Mouse (Mus musculus) forebrain, embryonic 10.5 days (tissue): ENCODE data around the gene Tsc1. TPM values are rescaled to one million over a fixed set of nuclear protein-coding genes. Genes with fewer than 3 reads are reported as not detected.
A peak's percentile ranks its signal among the peaks of the same experiment; 100 is the strongest.

Experiments
- DNase-seq: peaks from one replicate; pipeline ENCODE4 v3.0.0-alpha.2; 2017; ENCODE audit warnings: low spot score; ENCODE audit errors: extremely low spot score
- H3K27ac ChIP-seq: fragments of 300-500 bp; sonication (generic); 2 replicates; pipeline ENCODE4 v1.5.1; 2016; ENCODE audit warnings: mild to moderate bottlenecking
- H3K27me3 ChIP-seq: fragments of 300-500 bp; sonication (generic); 2 replicates; pipeline ENCODE4 v1.6.1; 2016; ENCODE audit warnings: mild to moderate bottlenecking; ENCODE audit not compliant: poor library complexity, severe bottlenecking
- H3K36me3 ChIP-seq: fragments of 300-500 bp; sonication (generic); replicated peaks from 2 replicates; pipeline ENCODE4 v1.6.1; 2016; ENCODE audit warnings: mild to moderate bottlenecking, moderate library complexity
- H3K4me1 ChIP-seq: fragments of 300-500 bp; sonication (generic); 2 replicates; pipeline ENCODE4 v1.6.1; 2016
- H3K4me3 ChIP-seq: fragments of 300-500 bp; sonication (generic); 2 replicates; pipeline ENCODE4 v1.5.1; 2016; ENCODE audit warnings: mild to moderate bottlenecking, moderate library complexity
- H3K9me3 ChIP-seq: fragments of 300-500 bp; sonication (generic); 2 replicates; pipeline ENCODE4 v1.6.1; 2016; ENCODE audit warnings: mild to moderate bottlenecking, moderate library complexity
- WGBS: fragments of 180-500 bp; shearing (Covaris S2); methylation state at CpG from one replicate; pipeline ENCODE4 v1.1.7; 2016; 5-methylcytosine and 5-hydroxymethylcytosine counted together
- polyA plus RNA-seq: library from polyadenylated mRNA; unstranded; fragments of >200 nt; fragmentation: Nextera tagmentation; extraction: Ambion mirVana; gene quantifications from 2 replicates; pipeline ENCODE4 v1.2.1, GENCODE M21; 2016

The Tsc1 gene
- polyA plus RNA-seq, 1 experiment from 2014 or later, result 26.5 TPM

DNA sequence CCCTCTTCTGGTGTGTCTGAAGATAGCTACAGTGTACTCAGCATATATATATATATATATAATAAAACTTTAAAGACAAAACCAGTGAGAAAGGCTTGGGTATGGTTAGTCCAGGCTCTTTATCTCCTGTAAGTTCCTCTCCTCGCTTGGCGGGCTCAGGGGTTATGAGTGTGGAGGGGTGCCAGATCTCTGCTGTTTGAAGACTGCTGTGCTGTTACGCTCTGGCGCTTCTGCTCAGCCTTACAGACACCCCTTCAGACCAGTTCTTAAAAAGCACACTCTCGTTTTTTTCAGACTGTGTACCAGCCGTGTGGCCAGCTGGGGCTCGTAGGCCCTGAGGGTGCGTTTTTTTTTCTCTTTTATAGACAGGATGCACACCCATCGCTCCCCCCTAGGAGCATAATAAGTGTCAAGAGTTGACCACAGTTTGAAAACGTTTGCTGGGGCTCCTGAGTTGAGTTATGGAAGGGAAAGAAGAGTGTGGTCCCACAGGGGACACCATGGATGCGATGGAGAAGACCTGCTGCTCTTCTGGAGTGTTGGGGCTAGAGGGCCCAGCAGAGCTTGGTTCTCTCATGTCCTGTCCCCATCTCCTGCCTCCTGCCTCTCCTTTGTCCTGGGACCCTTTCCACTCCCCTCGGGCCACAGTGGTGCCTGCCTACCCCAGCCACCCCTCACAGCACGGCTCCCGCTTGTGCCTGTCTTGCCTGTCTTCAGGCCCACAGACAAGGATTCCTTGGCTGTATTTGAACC is 35.1 kb upstream of the Tsc1 start:
- Histone ChIP-seq H3K27ac (no peak overlapping the region; the same call in 1 of the 2 replicates), H3K27me3 (no peaks in the 10 kb centered on the region), H3K4me1 (peaks cover 25% of the 10 kb centered on the region), H3K36me3 (no peaks in the 10 kb centered on the region), H3K9me3 (no peaks in the 10 kb centered on the region), H3K4me3 (no peak overlapping the region)
- no peak for DNase-seq
- WGBS, result 81% methylated on average over 14 of the region's 14 CpGs

DNA sequence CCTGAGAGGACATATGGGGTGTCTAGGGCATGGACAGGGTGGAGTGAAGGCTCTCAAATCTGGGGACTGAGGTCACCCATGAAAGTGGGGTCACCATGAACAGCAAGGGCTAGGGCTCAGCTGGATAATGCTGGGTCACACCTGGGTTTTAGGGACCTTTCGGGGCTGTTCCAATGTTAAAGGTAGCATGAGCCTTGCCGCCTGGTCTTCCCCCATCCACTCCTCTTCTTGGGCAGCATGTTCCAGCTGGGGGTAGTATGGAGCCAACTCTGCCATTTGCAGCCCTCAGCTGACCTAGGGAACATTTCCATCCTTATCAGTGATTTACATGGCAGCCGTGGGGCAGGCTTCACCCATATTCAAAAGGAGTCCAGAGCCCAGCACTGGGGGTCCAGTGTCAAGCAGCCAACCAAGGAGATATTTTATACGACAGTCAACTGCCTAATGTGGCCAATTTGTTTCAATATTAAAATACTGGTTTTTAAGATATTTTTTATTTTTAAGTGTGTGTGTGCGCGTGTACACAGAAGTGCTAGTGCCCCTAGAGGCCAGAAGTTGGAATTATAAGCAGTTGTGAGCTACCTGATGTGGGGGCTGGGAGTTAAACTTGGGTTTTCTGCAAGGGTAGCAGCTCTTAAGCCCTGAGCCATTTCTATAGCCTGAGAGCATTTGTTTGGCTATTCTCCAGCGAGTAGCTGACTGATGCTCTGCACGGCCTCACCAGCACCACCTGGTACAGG is 34.3 kb upstream of the Tsc1 start:
- 69% methylated on average over 8 of the region's 8 CpGs for WGBS
- Histone ChIP-seq H3K27me3 (no peaks in the 10 kb centered on the region), H3K27ac (no peak overlapping the region; the same call in 1 of the 2 replicates), H3K4me1 (peaks cover 28% of the 10 kb centered on the region), H3K36me3 (no peaks in the 10 kb centered on the region), H3K9me3 (no peaks in the 10 kb centered on the region), H3K4me3 (no peak overlapping the region)
- DNase-seq, result no peak

DNA sequence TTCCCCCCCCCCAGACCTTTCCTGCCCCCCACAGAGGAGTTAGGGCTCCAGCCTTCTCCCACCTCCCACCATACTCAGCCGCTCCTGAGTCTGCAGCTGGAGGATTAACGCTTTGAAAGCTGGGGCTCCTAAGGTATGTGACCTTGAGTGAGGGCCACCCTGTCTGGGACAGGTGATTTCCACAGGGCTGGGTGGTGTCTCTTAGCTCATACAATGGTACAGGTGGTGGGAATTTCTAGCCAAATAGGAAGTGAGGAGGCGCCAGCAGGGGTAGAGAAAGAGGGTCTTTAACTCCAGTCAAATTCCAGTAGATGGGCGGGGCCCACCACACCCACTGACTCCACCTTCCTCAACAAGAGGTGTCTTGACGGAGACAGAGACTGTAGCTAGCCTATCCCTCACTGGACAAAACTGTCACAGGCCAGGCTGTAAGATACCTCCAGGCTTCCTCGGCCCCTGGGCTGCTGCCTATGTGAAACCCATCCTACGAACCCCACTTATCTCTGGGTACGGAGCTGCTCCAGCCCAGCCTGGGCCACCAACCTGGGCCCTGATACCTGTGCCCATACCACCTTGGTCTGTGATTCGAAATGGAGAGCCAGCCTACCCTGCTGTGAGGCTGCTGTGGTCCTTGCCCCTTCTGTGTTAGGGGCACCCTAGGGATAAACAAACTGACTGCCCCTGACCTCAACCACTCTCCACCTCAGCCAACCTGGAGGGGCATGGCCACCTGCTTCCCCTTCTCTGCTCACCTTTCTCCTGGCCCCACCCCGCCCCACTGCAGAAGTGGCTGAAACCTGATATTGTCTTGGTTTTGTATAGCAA is 33.5 kb upstream of the Tsc1 start:
- H3K36me3 ChIP-seq, result no peaks in the 10 kb centered on the region
- no peaks in the 10 kb centered on the region for H3K9me3 ChIP-seq
- no peak overlapping the region for H3K4me3 ChIP-seq
- WGBS, result 52% methylated on average over 10 of the region's 10 CpGs
- H3K27ac ChIP-seq, result no peak overlapping the region
- peaks cover 21% of the 10 kb centered on the region for H3K4me1 ChIP-seq
- DNase-seq, result no peak
- no peaks in the 10 kb centered on the region for H3K27me3 ChIP-seq

DNA sequence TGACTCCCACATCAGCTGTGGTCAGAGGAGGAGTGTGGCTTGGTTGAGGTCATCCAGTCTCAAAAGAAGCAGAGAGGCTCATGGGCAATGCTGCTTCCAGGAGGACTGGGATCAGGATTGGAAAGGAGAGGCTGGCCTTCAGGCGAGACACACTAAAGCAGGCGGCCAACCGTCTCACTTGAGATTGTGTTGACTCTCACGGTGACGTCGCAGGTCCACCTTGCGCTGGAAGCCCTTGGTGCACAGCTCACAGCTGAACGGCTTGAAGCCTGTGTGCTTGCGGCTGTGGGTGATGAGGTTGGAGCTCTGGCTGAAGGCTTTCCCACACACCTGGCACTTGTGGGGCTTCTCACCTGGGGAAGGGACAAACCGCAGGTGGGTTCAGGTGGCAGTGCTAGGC is 31.2 kb upstream of the Tsc1 start:
- peaks cover 21% of the 10 kb centered on the region for H3K4me1 ChIP-seq
- no peak for DNase-seq
- H3K27ac ChIP-seq, result no peak overlapping the region
- H3K9me3 ChIP-seq, result no peaks in the 10 kb centered on the region
- H3K36me3 ChIP-seq, result no peaks in the 10 kb centered on the region
- H3K27me3 ChIP-seq, result no peaks in the 10 kb centered on the region
- 91% methylated on average over 10 of the region's 10 CpGs for WGBS
- no peak overlapping the region for H3K4me3 ChIP-seq

DNA sequence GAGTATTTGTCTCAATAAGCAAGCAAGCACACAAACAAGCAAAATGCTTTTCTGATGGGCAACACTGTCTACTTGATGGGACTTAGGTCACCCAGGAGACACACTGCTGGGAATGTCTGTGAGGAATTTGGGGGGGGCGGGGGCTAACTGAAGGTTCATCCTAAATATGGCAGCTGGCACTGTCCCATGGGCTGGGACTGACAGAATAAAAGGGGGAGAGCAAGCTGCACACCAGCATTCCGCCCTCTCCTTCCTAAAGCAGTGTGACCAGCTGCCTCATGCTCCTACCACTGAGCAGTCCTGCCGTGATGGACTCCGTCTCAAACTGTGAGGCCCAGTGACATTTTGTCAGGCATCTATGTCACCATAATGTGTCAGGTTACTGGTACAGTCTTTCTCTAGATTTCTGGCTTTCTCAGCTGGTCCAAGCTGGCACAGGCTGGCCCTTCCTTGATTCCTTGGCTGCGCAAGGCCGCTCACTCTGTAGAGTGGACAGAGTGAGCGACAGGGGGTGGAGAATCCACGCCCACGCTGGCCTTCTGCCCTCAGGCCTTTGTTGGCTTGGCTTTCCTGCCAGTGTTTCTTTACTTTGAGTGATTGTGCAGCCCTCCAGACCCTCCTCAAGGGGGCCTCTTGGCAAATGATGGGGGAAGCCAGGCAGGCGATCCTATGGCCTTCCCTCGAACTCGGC is 30.2 kb upstream of the Tsc1 start:
- Histone ChIP-seq H3K9me3 (no peaks in the 10 kb centered on the region), H3K27me3 (no peaks in the 10 kb centered on the region), H3K36me3 (no peaks in the 10 kb centered on the region), H3K4me1 (peaks cover 21% of the 10 kb centered on the region), H3K27ac (0 out of 2 replicates have a peak overlapping the region, but pooled peaks have one; percentile 15), H3K4me3 (no peak overlapping the region)
- no peak for DNase-seq
- WGBS, result 74% methylated on average over 12 of the region's 12 CpGs

DNA sequence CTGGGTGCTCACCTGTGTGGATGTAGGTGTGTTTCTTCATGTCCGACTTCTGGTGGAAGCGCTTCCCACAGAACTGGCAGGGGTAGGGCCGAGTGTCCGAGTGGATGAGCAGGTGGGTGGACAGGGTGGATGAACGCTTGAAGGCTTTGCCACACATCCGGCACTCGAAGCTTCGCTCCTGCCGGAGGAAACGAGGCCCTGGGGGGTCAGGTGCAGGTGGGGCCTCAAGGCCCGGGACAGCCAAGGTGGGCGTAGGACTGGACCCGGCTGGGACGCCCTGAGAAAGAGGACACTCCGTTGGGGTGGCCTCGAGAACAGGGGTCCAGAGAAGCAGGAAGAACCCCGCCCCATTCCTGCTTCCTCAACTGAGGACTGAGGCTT is 29.6 kb upstream of the Tsc1 start:
- Histone ChIP-seq H3K27me3 (no peaks in the 10 kb centered on the region), H3K4me1 (peaks cover 22% of the 10 kb centered on the region), H3K27ac (0 out of 2 replicates have a peak overlapping the region, but pooled peaks have one; percentile 15), H3K36me3 (no peaks in the 10 kb centered on the region), H3K4me3 (no peak overlapping the region), H3K9me3 (no peaks in the 10 kb centered on the region)
- DNase-seq, result no peak
- 89% methylated on average over 17 of the region's 17 CpGs for WGBS

DNA sequence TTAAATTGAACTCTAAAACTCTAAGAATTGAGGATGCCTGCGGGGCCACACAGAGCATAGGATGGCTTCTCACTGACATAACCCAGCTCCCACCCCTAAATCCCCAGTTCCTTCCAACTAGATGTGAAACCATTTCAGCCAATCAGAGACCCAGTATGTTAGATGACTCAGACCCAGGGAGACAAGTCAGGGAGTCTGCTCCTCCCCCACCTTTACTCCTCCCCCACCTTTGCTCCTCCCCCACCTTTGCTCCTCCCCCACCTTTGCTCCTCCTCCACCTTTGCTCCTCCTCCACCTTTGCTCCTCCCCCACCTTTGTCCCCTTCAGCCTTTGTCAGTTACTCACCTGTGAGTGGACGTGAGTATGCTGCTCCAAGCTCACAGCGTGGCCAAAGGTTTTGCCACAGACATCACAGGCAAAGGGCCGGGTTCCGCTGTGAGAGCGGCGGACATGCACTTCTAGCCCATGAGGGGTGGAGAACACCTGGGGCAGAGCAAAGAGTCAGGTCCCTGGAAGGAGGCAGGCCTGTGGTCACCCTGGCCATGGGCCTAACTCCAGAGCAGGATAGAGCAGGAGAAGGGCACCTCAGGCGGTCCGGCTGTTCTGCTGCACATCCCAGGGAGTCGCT is 28.5 kb upstream of the Tsc1 start:
- no peak for DNase-seq
- no peak overlapping the region for H3K27ac ChIP-seq
- H3K36me3 ChIP-seq, result no peaks in the 10 kb centered on the region
- no peaks in the 10 kb centered on the region for H3K27me3 ChIP-seq
- peaks cover 21% of the 10 kb centered on the region for H3K4me1 ChIP-seq
- no peaks in the 10 kb centered on the region for H3K9me3 ChIP-seq
- no peak overlapping the region for H3K4me3 ChIP-seq
- WGBS, result 63% methylated on average over 10 of the region's 10 CpGs

DNA sequence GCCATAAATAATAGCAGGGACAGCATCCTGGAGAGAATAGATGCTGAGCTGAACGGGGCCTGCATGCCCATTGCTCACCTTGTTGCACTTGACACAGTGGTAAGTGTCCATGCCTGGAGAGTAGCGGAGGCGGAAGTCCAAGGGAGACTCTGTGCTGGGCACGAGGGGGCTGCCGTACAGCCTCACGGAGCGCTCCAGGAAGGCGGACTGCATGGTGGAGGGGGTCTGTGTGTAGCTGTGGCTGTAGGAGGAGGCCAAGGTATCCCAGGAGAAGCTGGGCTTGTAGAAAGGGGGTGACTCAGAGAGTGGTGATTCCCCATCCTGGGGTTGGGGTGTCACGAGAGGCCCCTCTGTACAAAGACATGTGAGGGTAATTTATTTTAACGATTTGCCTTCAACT is 27.4 kb upstream of the Tsc1 start:
- Histone ChIP-seq H3K36me3 (no peaks in the 10 kb centered on the region), H3K4me1 (peaks cover 28% of the 10 kb centered on the region), H3K9me3 (no peaks in the 10 kb centered on the region), H3K27me3 (0 out of 2 replicates have a peak, but pooled peaks cover under 1% of the 10 kb centered on the region), H3K4me3 (no peak overlapping the region), H3K27ac (no peak overlapping the region)
- WGBS, result 93% methylated on average over 10 of the region's 10 CpGs
- DNase-seq, result no peak

DNA sequence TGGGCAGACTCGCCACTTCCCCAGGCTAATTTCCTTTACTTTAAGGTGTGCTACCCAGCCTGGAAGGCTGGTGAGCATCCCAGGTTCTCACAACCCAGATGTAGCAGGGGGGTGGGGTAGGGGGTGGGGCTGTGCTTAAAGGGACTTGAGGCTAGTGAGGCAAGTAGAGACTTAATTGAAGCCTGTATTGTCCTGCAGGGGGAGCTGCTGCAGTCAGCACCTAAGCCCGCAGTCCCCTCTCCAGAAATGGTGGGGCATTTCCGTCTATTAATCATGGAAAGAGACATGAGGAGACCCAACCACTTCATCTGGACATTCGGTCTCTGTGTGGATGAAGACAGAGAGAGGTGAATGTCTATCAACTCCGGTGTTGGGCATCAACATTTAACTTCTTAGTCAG is 24.7 kb upstream of the Tsc1 start:
- Histone ChIP-seq H3K4me3 (no peak overlapping the region), H3K9me3 (no peaks in the 10 kb centered on the region), H3K36me3 (no peaks in the 10 kb centered on the region), H3K27ac (no peak overlapping the region), H3K4me1 (peaks cover 25% of the 10 kb centered on the region), H3K27me3 (peaks cover 28% of the 10 kb centered on the region)
- DNase-seq, result no peak
- WGBS, result 36% methylated on average over 5 of the region's 5 CpGs

DNA sequence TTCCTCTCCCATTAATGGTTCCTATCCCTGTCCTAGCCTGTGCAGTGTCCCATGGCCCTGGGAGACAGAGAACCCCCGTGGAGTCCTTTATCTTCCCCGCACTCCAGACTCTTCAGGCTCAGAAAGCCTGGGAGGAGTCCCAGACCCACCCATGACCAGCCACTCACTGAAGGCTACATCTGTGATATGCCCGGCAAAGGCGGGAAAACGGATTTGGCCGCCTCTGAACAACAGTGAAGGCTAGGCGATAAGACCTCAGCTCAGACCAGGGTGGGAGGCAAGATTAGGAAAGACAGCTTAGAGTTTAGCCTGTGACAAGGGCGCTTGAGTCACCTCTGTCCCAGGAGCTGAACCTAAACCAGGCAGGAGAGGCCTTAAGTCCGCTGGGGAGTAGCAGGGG is 24.2 kb upstream of the Tsc1 start:
- Histone ChIP-seq H3K4me1 (peaks cover 27% of the 10 kb centered on the region), H3K4me3 (no peak overlapping the region), H3K27me3 (peaks cover 33% of the 10 kb centered on the region), H3K36me3 (no peaks in the 10 kb centered on the region), H3K27ac (no peak overlapping the region), H3K9me3 (no peaks in the 10 kb centered on the region)
- 80% methylated on average over 9 of the region's 9 CpGs for WGBS
- no peak for DNase-seq

DNA sequence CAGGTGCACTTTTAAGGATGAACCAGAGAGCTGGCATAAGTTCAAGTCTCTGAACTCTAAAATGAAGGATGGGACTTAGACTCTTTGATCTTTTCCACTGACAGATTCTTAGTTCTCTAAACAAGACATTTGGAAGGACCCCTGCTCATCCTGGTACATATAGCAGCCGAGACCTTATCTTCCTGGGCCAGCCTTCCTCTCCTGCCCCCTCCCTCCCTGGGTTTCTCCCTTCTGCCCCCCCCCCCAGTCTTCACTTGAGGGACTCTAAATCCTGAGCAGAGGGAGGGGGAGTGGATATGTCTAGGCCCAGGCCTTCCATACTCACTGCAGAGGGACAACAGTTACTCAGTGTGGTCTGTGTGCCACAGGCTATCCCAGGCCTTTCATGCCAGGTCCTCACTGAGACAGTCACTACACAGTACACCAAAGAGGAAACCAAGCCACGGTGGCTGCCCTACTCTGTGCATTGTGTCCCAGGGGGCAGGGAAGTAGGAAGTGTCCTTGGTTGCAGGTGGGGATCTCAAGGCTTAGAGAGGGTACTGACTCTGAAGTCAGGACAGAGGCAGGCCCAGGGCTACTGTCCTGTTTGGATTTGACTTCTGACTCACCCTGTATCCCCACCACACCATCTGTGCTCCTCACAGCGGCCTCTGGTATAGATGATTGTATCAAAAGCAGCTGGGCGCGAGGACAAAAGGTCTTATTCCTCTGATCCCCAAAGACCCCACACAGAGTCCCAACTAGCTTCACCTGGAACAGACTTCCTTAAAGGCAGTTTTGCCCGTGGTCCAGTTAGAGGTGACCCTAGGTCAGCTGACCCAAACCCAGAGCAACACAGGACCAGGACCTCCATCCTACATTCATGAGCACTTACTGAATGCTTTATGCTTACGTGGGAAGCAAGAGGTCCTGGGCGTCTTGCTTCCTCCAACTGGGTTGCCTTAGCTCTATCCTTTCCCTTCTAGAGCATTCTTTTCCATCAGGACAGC is 23.2 kb upstream of the Tsc1 start:
- Histone ChIP-seq H3K36me3 (no peaks in the 10 kb centered on the region), H3K27ac (0 out of 2 replicates have a peak overlapping the region, but pooled peaks have one; percentile 41), H3K27me3 (peaks cover 42% of the 10 kb centered on the region), H3K9me3 (no peaks in the 10 kb centered on the region), H3K4me1 (peaks cover 32% of the 10 kb centered on the region), H3K4me3 (0 out of 2 replicates have a peak overlapping the region, but pooled peaks have one; percentile 1)
- no peak for DNase-seq
- WGBS, result 76% methylated on average over 8 of the region's 8 CpGs
